Mouse (Mus musculus): ENCODE results near the gene Ireb2. TPM values are rescaled to one million over a fixed set of nuclear protein-coding genes. Genes with fewer than 3 reads are reported as not detected.
A peak's percentile ranks its signal among the peaks of the same experiment; 100 is the strongest.
"Not testable (repeated sequence)": the region's sequence is repeated elsewhere in the genome, so short reads cannot be mapped to it uniquely, and the experiment has no call there.

The Ireb2 gene
- polyA plus RNA-seq, 1 experiment from 2014 or later, result 24.9 TPM

- Histone ChIP-seq H3K4me3 (replicated peaks) (peak overlapping the region; percentile 77), H3K27ac (peak overlapping the region; percentile 93), H3K36me3 (peaks cover 14% of the 10 kb centered on the region), H3K4me2 (peak overlapping the region; percentile 67)
- H3K9ac ChIP-seq; H3K27me3 ChIP-seq (replicated peaks); ATAC-seq (ENCODE audit: insufficient read depth, low FRiP score, low read depth); H3K9me3 ChIP-seq; H3K4me1 ChIP-seq: not testable (repeated sequence)
- 39% methylated on average over 8 of the region's 8 CpGs for WGBS
Observed at GRCm38 (mm10) chr9:54950162-54950561, 86.6 kb downstream of the Ireb2 start.

GRCm38 (mm10) chr9:54950575-54951321 is 87.2 kb downstream of the Ireb2 start, which contains the start of the genes Psma4 and AY074887:
Gene Psma4, plus strand, starts transcription at chr9:54950790.
Gene AY074887, minus strand, starts transcription at chr9:54950998.
- Histone ChIP-seq H3K4me1 (0 out of 2 replicates have a peak, but pooled peaks cover 9% of the 10 kb centered on the region), H3K4me2 (peak within 1 kb of the TSS; percentile 67), H3K27me3 (replicated peaks) (no peaks in the 10 kb centered on the region), H3K36me3 (peaks cover 19% of the 10 kb centered on the region), H3K9me3 (no peaks in the 10 kb centered on the region), H3K4me3 (replicated peaks) (peak within 1 kb of the TSS; percentile 77), H3K27ac (peak within 1 kb of the TSS; percentile 93), H3K9ac (peak within 1 kb of the TSS; percentile 78)
- under 1% methylated on average over 51 of the region's 65 CpGs for WGBS
- ATAC-seq (ENCODE audit: insufficient read depth, low FRiP score, low read depth), result peak; percentile 100

DNA sequence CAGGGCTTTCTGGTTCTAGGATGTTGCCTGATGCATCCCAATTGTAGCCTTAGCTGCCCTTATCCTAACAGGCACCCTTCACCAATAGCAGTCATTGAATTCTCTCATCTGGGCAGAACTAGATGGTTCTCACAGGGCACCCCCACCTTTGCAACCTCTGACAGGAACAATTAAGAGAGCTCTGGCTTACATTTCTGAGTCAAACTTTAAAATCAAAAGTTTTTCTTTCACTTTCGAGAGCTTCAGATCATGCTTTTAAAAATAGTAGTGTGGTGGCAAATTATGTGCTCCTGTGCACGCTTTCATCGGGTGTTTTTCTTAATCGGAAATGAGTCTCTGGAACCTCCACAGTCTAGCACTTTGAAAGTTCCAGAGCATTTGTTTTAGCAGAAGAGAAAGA is 97.5 kb downstream of the Ireb2 start:
- 93% methylated on average over 4 of the region's 4 CpGs for WGBS

More for the DNA sequence above, 97.5 kb downstream of the Ireb2 start:
- no peak overlapping the region for H3K4me3 ChIP-seq (replicated peaks)
- H3K9me3 ChIP-seq, result no peaks in the 10 kb centered on the region
- no peak overlapping the region for H3K9ac ChIP-seq
- no peak overlapping the region for H3K4me2 ChIP-seq
- no peak for ATAC-seq (ENCODE audit: insufficient read depth, low FRiP score, low read depth)
- peaks cover 18% of the 10 kb centered on the region for H3K36me3 ChIP-seq
- no peaks in the 10 kb centered on the region for H3K4me1 ChIP-seq
- no peak overlapping the region for H3K27ac ChIP-seq
- no peaks in the 10 kb centered on the region for H3K27me3 ChIP-seq (replicated peaks)

Other genes with a start within 250 kb of the Ireb2 start
- 1.9 and 3.1 TPM in 2 replicates for gene Acsbg1, start 201.9 kb upstream of the Ireb2 start, polyA plus RNA-seq (2015; fragmentation: Nextera tagmentation; extraction: Ambion mirVana)
- gene Dnaja4, start 164.9 kb upstream of the Ireb2 start, polyA plus RNA-seq (2015; fragmentation: Nextera tagmentation; extraction: Ambion mirVana), result 5.8 and 7.3 TPM in 2 replicates
- gene Wdr61, start 129.3 kb upstream of the Ireb2 start, polyA plus RNA-seq (2015; fragmentation: Nextera tagmentation; extraction: Ambion mirVana), result 147 and 164 TPM in 2 replicates
- 45.9 and 72.7 TPM in 2 replicates for gene Crabp1, start 99.0 kb upstream of the Ireb2 start, polyA plus RNA-seq (2015; fragmentation: Nextera tagmentation; extraction: Ambion mirVana)
- 3.7 and 3.8 TPM in 2 replicates for gene Hykk, start 53.5 kb downstream of the Ireb2 start, polyA plus RNA-seq (2015; fragmentation: Nextera tagmentation; extraction: Ambion mirVana)
- gene Psma4, start 87.0 kb downstream of the Ireb2 start, polyA plus RNA-seq (2015; fragmentation: Nextera tagmentation; extraction: Ambion mirVana), result 286 and 294 TPM in 2 replicates
- gene AY074887, start 87.2 kb downstream of the Ireb2 start, polyA plus RNA-seq (2015; fragmentation: Nextera tagmentation; extraction: Ambion mirVana), result 0.48 and 0.77 TPM in 2 replicates
- 2.7 and 3.0 TPM in 2 replicates for gene Chrna5, start 117.1 kb downstream of the Ireb2 start, polyA plus RNA-seq (2015; fragmentation: Nextera tagmentation; extraction: Ambion mirVana)
- 7.9 and 8.2 TPM in 2 replicates for gene Chrna3, start 162.8 kb downstream of the Ireb2 start, polyA plus RNA-seq (2015; fragmentation: Nextera tagmentation; extraction: Ambion mirVana)
- 3.4 and 3.5 TPM in 2 replicates for gene Chrnb4, start 185.0 kb downstream of the Ireb2 start, polyA plus RNA-seq (2015; fragmentation: Nextera tagmentation; extraction: Ambion mirVana)